Mouse (Mus musculus) cerebellum, postnatal 10 days (tissue): ENCODE results near the gene Tnnt1.

Source experiments
- DNase-seq, 2 experiments: peaks; one replicate each; pipeline ENCODE4 v3.0.0; 2021; ENCODE audit warnings: mixed read lengths in 2 of 2

Gene Tnnt1

GRCm38 (mm10) chr7:4497271-4497903, 18.8 kb downstream of the Tnnt1 start:
- no peak for DNase-seq

GRCm38 (mm10) chr7:4496468-4496867, 19.7 kb downstream of the Tnnt1 start:
- no peak for DNase-seq

- no peak for DNase-seq
Measured at GRCm38 (mm10) chr7:4493991-4494390, 22.2 kb downstream of the Tnnt1 start.

GRCm38 (mm10) chr7:4492284-4493224, 23.6 kb downstream of the Tnnt1 start:
- DNase-seq = no peak

- no peak for DNase-seq
Measured at GRCm38 (mm10) chr7:4491308-4491707, 24.9 kb downstream of the Tnnt1 start.

GRCm38 (mm10) chr7:4482281-4482680, 33.9 kb downstream of the Tnnt1 start:
- no peak for DNase-seq

- peak; percentile 64 to 74 for DNase-seq
Measured at GRCm38 (mm10) chr7:4479674-4480073, 36.5 kb downstream of the Tnnt1 start.

- DNase-seq = peak in 1 of 2 experiments; percentile 28
Measured at GRCm38 (mm10) chr7:4478796-4479291, 37.3 kb downstream of the Tnnt1 start.

- DNase-seq = peak; percentile 82 to 85
Measured at GRCm38 (mm10) chr7:4478021-4478795, 38.0 kb downstream of the Tnnt1 start.

- DNase-seq = peak in 1 of 2 experiments; percentile 17
Measured at GRCm38 (mm10) chr7:4473940-4474339, 42.2 kb downstream of the Tnnt1 start.

- peak; percentile 94 to 95 for DNase-seq
Measured at GRCm38 (mm10) chr7:4471179-4471555, 45.0 kb downstream of the Tnnt1 start.

GRCm38 (mm10) chr7:4470275-4471178, 45.7 kb downstream of the Tnnt1 start:
- DNase-seq = peak; percentile 84

GRCm38 (mm10) chr7:4467801-4468200, 48.4 kb downstream of the Tnnt1 start:
- peak; percentile 49 to 54 for DNase-seq

- DNase-seq = no peak
Measured at GRCm38 (mm10) chr7:4464194-4464824, 51.9 kb downstream of the Tnnt1 start.

- no peak for DNase-seq
Measured at GRCm38 (mm10) chr7:4460576-4461434, 55.4 kb downstream of the Tnnt1 start, which contains the start of gene Eps8l1. Gene Eps8l1, plus strand, starts transcription at chr7:4460674.
